Mouse (Mus musculus) forebrain, embryonic 13.5 days (tissue): ENCODE data around the gene Ptgr2. TPM values are rescaled to one million over a fixed set of nuclear protein-coding genes. Genes with fewer than 3 reads are reported as not detected.

Source experiments
- polyA plus RNA-seq: library from polyadenylated mRNA; unstranded; fragments of >200 nt; fragmentation: Nextera tagmentation; extraction: Ambion mirVana; gene quantifications from 2 replicates; pipeline ENCODE4 v1.2.1, GENCODE M21; 2015

The Ptgr2 gene
- polyA plus RNA-seq, 1 experiment from 2014 or later: 13.3 TPM

Other genes starting within 250 kb of the Ptgr2 start
- 0.09 and 0.10 TPM in 2 replicates for gene Acot4, start 246.9 kb upstream of the Ptgr2 start, polyA plus RNA-seq
- gene Gm49366, start 246.3 kb upstream of the Ptgr2 start, polyA plus RNA-seq: not detected in 2 replicates
- 0.70 and 0.79 TPM in 2 replicates for gene Acot3, start 233.1 kb upstream of the Ptgr2 start, polyA plus RNA-seq
- gene Acot5, start 215.9 kb upstream of the Ptgr2 start, polyA plus RNA-seq: not detected in 2 replicates
- gene Acot6, start 184.6 kb upstream of the Ptgr2 start, polyA plus RNA-seq: 0.84 and 0.99 TPM in 2 replicates
- gene Dnal1, start 170.9 kb upstream of the Ptgr2 start, polyA plus RNA-seq: 9.2 and 11.0 TPM in 2 replicates
- 3.6 and 4.3 TPM in 2 replicates for gene Pnma1, start 136.7 kb upstream of the Ptgr2 start, polyA plus RNA-seq
- 5.0 and 5.6 TPM in 2 replicates for gene Elmsan1, start 66.4 kb upstream of the Ptgr2 start, polyA plus RNA-seq
- 109 and 120 TPM in 2 replicates for gene Zfp410, start 31.6 kb downstream of the Ptgr2 start, polyA plus RNA-seq
- 45.8 and 47.2 TPM in 2 replicates for gene Coq6, start 76.4 kb downstream of the Ptgr2 start, polyA plus RNA-seq
- gene Fam161b, start 76.6 kb downstream of the Ptgr2 start, polyA plus RNA-seq: 12.3 and 12.7 TPM in 2 replicates
- gene Entpd5, start 123.8 kb downstream of the Ptgr2 start, polyA plus RNA-seq: 8.8 and 9.9 TPM in 2 replicates
- gene Bbof1, start 123.8 kb downstream of the Ptgr2 start, polyA plus RNA-seq: 2.4 and 2.6 TPM in 2 replicates
- gene Rnf113a2, start 132.0 kb downstream of the Ptgr2 start, polyA plus RNA-seq: 29.3 and 29.9 TPM in 2 replicates
- 26.2 and 26.9 TPM in 2 replicates for gene Aldh6a1, start 165.8 kb downstream of the Ptgr2 start, polyA plus RNA-seq
- 42.5 and 46.2 TPM in 2 replicates for gene Lin52, start 166.2 kb downstream of the Ptgr2 start, polyA plus RNA-seq